Mouse (Mus musculus) liver, embryonic 16.5 days (tissue): ENCODE results near the gene Cmklr1. TPM values are rescaled to one million over a fixed set of nuclear protein-coding genes. Genes with fewer than 3 reads are reported as not detected.
"Not testable (repeated sequence)": the region's sequence is repeated elsewhere in the genome, so short reads cannot be mapped to it uniquely, and the experiment has no call there.

ENCODE experiments used
- ATAC-seq: fragments of 200-750 bp; cut with Nextera tagmentation; 2 replicates; pipeline ENCODE4 v1.8.0; 2017; ENCODE audit warnings: low read depth, mild to moderate bottlenecking, moderate number of reproducible peaks, moderate library complexity
- H3K27ac ChIP-seq: fragments of 300-500 bp; sonication (generic); 2 replicates; pipeline ENCODE4 v1.5.1; 2014; ENCODE audit warnings: mild to moderate bottlenecking, low read length
- H3K27me3 ChIP-seq: fragments of 300-500 bp; sonication (generic); 2 replicates; pipeline ENCODE4 v1.6.1; 2014; ENCODE audit warnings: low read depth, low read length, mixed read lengths; ENCODE audit not compliant: control insufficient read depth, insufficient read depth
- H3K36me3 ChIP-seq: fragments of 300-500 bp; sonication (generic); 2 replicates; pipeline ENCODE4 v1.6.1; 2014; ENCODE audit warnings: mild to moderate bottlenecking; ENCODE audit not compliant: control insufficient read depth, insufficient read depth
- H3K4me1 ChIP-seq: fragments of 300-500 bp; sonication (generic); 2 replicates; pipeline ENCODE4 v1.6.1; 2014; ENCODE audit warnings: low read depth, low read length, mixed read lengths; ENCODE audit not compliant: control insufficient read depth
- H3K4me2 ChIP-seq: fragments of 300-500 bp; sonication (generic); 2 replicates; pipeline ENCODE4 v1.6.1; 2014; ENCODE audit warnings: low read depth, low read length, mixed read lengths
- H3K4me3 ChIP-seq: fragments of 300-500 bp; sonication (generic); 2 replicates; pipeline ENCODE4 v1.5.1; 2014; ENCODE audit warnings: low read depth, mild to moderate bottlenecking, low read length
- H3K9ac ChIP-seq: fragments of 300-500 bp; sonication (generic); 2 replicates; pipeline ENCODE4 v1.6.1; 2014; ENCODE audit warnings: low read depth, low read length
- H3K9me3 ChIP-seq: fragments of 300-500 bp; sonication (generic); replicated peaks from 2 replicates; pipeline ENCODE4 v1.6.1; 2016; ENCODE audit warnings: low read length; ENCODE audit not compliant: control insufficient read depth
- WGBS: fragments of 180-500 bp; shearing (Covaris S2); extraction: QIAGEN DNeasy Blood & Tissue Kit; methylation state at CpG from one replicate; pipeline ENCODE4 v1.1.7; 2014; ENCODE audit not compliant: insufficient replicate concordance; 5-methylcytosine and 5-hydroxymethylcytosine counted together
- polyA plus RNA-seq: library from polyadenylated mRNA; unstranded; fragments of >200 nt; fragmentation: Nextera tagmentation; extraction: Ambion mirVana; gene quantifications from 2 replicates; pipeline ENCODE4 v1.2.1, GENCODE M21; 2015

The Cmklr1 gene
- polyA plus RNA-seq, 1 experiment from 2014 or later, result 2.5 TPM

- Histone ChIP-seq H3K4me1 (no peaks in the 10 kb centered on the region), H3K9ac (no peak overlapping the region), H3K4me2 (no peak overlapping the region), H3K4me3 (no peak overlapping the region), H3K36me3 (no peaks in the 10 kb centered on the region), H3K27me3 (no peaks in the 10 kb centered on the region), H3K9me3 (no peaks in the 10 kb centered on the region), H3K27ac (no peak overlapping the region)
- 43% methylated on average over 6 of the region's 6 CpGs for WGBS
- ATAC-seq, result no peak
Measured at GRCm38 (mm10) chr5:113593911-113594705, 56.1 kb downstream of the Cmklr1 start.

- Histone ChIP-seq H3K9ac (no peak overlapping the region), H3K27ac (no peak overlapping the region), H3K4me3 (no peak overlapping the region), H3K27me3 (no peaks in the 10 kb centered on the region), H3K9me3 (no peaks in the 10 kb centered on the region), H3K4me1 (no peaks in the 10 kb centered on the region), H3K36me3 (no peaks in the 10 kb centered on the region), H3K4me2 (no peak overlapping the region)
- ATAC-seq, result no peak
- 4% methylated on average over 6 of the region's 6 CpGs for WGBS
Measured at GRCm38 (mm10) chr5:113591751-113592230, 58.4 kb downstream of the Cmklr1 start.

- H3K27me3 ChIP-seq, result no peaks in the 10 kb centered on the region
- H3K27ac ChIP-seq, result no peak overlapping the region
- no peaks in the 10 kb centered on the region for H3K9me3 ChIP-seq
- no peaks in the 10 kb centered on the region for H3K4me1 ChIP-seq
- H3K36me3 ChIP-seq, result no peaks in the 10 kb centered on the region
- H3K4me2 ChIP-seq, result no peak overlapping the region
- WGBS, result 43% methylated on average over 3 of the region's 3 CpGs
- no peak overlapping the region for H3K9ac ChIP-seq
- H3K4me3 ChIP-seq, result no peak overlapping the region
- ATAC-seq, result no peak
Measured at GRCm38 (mm10) chr5:113591166-113591565, 59.1 kb downstream of the Cmklr1 start.

GRCm38 (mm10) chr5:113590010-113590640 is 60.1 kb downstream of the Cmklr1 start:
- H3K27ac ChIP-seq, result no peak overlapping the region
- no peaks in the 10 kb centered on the region for H3K36me3 ChIP-seq
- H3K4me3 ChIP-seq, result no peak overlapping the region
- no peak overlapping the region for H3K4me2 ChIP-seq
- no peaks in the 10 kb centered on the region for H3K4me1 ChIP-seq
- ATAC-seq, result no peak
- H3K9me3 ChIP-seq, result no peaks in the 10 kb centered on the region
- H3K9ac ChIP-seq, result no peak overlapping the region
- no peaks in the 10 kb centered on the region for H3K27me3 ChIP-seq
- WGBS, result 59% methylated on average over 5 of the region's 5 CpGs

DNA sequence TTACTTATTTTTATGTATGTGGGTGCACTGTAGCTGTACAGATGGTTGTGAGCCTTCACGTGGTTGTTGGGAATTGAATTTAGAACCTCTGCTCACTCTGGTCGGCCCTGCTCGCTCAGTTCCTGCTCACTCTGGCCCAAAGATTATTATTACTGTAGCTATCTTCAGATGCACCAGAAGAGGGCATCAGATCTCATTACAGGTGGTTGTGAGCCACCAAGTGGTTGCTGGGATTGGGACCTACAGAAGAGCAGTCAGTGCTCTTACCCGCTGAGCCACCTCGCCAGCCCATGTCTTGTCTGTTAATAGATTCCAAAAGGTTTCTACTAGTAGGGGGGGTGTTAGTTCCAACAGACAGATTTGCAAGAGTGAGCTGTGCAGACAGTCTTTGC is 63.8 kb downstream of the Cmklr1 start:
- not testable (repeated sequence) for H3K4me2 ChIP-seq, H3K4me1 ChIP-seq

DNA sequence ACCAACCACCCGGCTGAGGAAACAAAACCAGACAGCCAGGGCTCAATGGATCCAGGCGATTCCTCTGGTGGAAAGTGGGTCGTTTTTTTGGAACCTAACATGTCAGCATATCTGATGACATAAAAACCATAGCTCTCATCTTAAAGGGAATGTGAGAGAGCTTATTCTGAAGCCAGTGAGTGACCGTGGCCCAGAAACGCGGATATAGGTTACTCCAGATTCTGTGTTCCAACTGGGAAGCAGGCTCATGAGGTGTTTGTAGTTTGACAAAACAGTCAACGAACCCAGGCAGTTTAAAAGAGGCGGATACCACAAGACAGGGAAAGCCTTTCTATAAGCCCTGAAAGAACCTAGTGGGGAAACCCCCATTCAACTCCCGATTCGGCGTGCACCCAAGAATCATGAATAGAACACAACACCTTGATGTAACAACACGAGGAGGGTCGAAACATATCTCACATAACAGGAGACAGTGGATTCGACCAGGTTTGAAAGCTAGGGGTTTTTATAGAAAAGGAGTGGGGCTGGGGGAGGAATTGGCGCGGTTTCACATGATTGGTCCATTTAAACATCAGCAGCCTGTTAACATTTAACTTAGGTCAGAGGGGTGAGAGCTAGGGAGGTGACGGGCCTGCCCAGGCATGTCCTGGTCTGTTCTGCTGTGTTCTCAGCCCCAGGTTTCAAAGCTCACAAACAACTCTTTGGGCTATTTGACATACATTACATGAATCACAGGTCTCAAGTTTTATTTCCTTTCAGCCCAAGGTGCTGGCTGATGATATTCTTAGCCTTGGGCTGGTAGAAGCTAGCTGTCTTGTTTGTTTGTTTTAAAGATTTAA is 64.4 kb downstream of the Cmklr1 start:
- WGBS, result 67% methylated on average over 17 of the region's 17 CpGs
- H3K4me1 ChIP-seq, H3K4me3 ChIP-seq, H3K27ac ChIP-seq, ATAC-seq, H3K4me2 ChIP-seq, H3K27me3 ChIP-seq, H3K9me3 ChIP-seq, H3K9ac ChIP-seq, H3K36me3 ChIP-seq: not testable (repeated sequence)

More for the DNA sequence above, 63.8 kb downstream of the Cmklr1 start:
- ATAC-seq, H3K27me3 ChIP-seq, H3K9ac ChIP-seq, H3K4me3 ChIP-seq, H3K36me3 ChIP-seq, H3K27ac ChIP-seq, H3K9me3 ChIP-seq: not testable (repeated sequence)
- 38% methylated on average over 5 of the region's 5 CpGs for WGBS

- H3K9ac ChIP-seq, result no peak overlapping the region
- no peaks in the 10 kb centered on the region for H3K36me3 ChIP-seq
- H3K4me3 ChIP-seq, result no peak overlapping the region
- no peaks in the 10 kb centered on the region for H3K4me1 ChIP-seq
- 17% methylated on average over 6 of the region's 6 CpGs for WGBS
- no peaks in the 10 kb centered on the region for H3K27me3 ChIP-seq
- H3K4me2 ChIP-seq, result no peak overlapping the region
- ATAC-seq, result no peak
- no peak overlapping the region for H3K27ac ChIP-seq
- H3K9me3 ChIP-seq, result no peaks in the 10 kb centered on the region
Measured at GRCm38 (mm10) chr5:113584439-113584838, 65.8 kb downstream of the Cmklr1 start.

GRCm38 (mm10) chr5:113583424-113584162 is 66.6 kb downstream of the Cmklr1 start:
- Histone ChIP-seq H3K9me3 (no peaks in the 10 kb centered on the region), H3K27me3 (no peaks in the 10 kb centered on the region), H3K27ac (no peak overlapping the region), H3K36me3 (no peaks in the 10 kb centered on the region), H3K4me2 (no peak overlapping the region), H3K9ac (no peak overlapping the region), H3K4me3 (no peak overlapping the region), H3K4me1 (no peaks in the 10 kb centered on the region)
- 30% methylated on average over 5 of the region's 5 CpGs for WGBS
- ATAC-seq, result no peak
